Mouse (Mus musculus): Measurements from ENCODE around the gene Etnppl.

Etnppl gene

GRCm38 (mm10) chr3:130671291-130671690 is 54.0 kb downstream of the Etnppl start:
- no peak for DNase-seq (ENCODE audit: low read depth in 2 of 2, low spot score in 2 of 2)

GRCm38 (mm10) chr3:130677671-130678460 is 60.6 kb downstream of the Etnppl start:
- DNase-seq (ENCODE audit: low read depth in 2 of 2, low spot score in 2 of 2): no peak

GRCm38 (mm10) chr3:130681226-130681625 is 64.0 kb downstream of the Etnppl start:
- no peak for DNase-seq (ENCODE audit: low read depth in 2 of 2, low spot score in 2 of 2)

GRCm38 (mm10) chr3:130682183-130682582 is 64.9 kb downstream of the Etnppl start:
- DNase-seq (ENCODE audit: low read depth in 2 of 2, low spot score in 2 of 2): no peak

- no peak for DNase-seq (ENCODE audit: low read depth in 2 of 2, low spot score in 2 of 2)
Observed at GRCm38 (mm10) chr3:130683836-130684235, 66.6 kb downstream of the Etnppl start.

GRCm38 (mm10) chr3:130684276-130685013 is 67.2 kb downstream of the Etnppl start:
- DNase-seq (ENCODE audit: low read depth in 2 of 2, low spot score in 2 of 2): no peak

- no peak for DNase-seq (ENCODE audit: low read depth in 2 of 2, low spot score in 2 of 2)
Observed at GRCm38 (mm10) chr3:130685014-130685366, 67.7 kb downstream of the Etnppl start.

- DNase-seq (ENCODE audit: low read depth in 2 of 2, low spot score in 2 of 2): no peak
Observed at GRCm38 (mm10) chr3:130687051-130687450, 69.8 kb downstream of the Etnppl start.
